Mouse (Mus musculus) heart, embryonic 14.5 days (tissue): ENCODE results near the gene Adgra1. TPM values are rescaled to one million over a fixed set of nuclear protein-coding genes. Genes with fewer than 3 reads are reported as not detected.

Source experiments
- ATAC-seq: fragments of 200-750 bp; cut with Nextera tagmentation; 2 replicates; pipeline ENCODE4 v1.8.0; 2017; ENCODE audit warnings: low read depth, moderate TSS enrichment; ENCODE audit not compliant: insufficient number of reproducible peaks, insufficient read depth, low FRiP score
- H3K27ac ChIP-seq, 2 experiments: fragments of 200-500 bp in 1 of 2; fragments of 300-500 bp in 1 of 2; sonication (generic) in 1 of 2; replicated peaks in 1 of 2; 2 replicates each; pipeline ENCODE4 v1.5.1; 2012 to 2014; ENCODE audit warnings: low read depth in 2 of 2, low read length in 2 of 2, control low read depth in 1 of 2, mild to moderate bottlenecking in 1 of 2, mixed read lengths in 1 of 2; ENCODE audit not compliant: control insufficient read depth in 1 of 2, insufficient read depth in 1 of 2
- H3K27me3 ChIP-seq: fragments of 300-500 bp; sonication (generic); 2 replicates; pipeline ENCODE4 v1.6.1; 2014; ENCODE audit warnings: mild to moderate bottlenecking, low read length, control low read depth; ENCODE audit not compliant: control insufficient read depth, insufficient read depth
- H3K36me3 ChIP-seq: fragments of 300-500 bp; sonication (generic); 2 replicates; pipeline ENCODE4 v1.6.1; 2014; ENCODE audit warnings: mild to moderate bottlenecking, control low read depth, low read length, mixed read lengths; ENCODE audit not compliant: control insufficient read depth, insufficient read depth
- H3K4me1 ChIP-seq, 2 experiments: fragments of 200-500 bp in 1 of 2; fragments of 300-500 bp in 1 of 2; sonication (generic) in 1 of 2; 2 replicates each; pipeline ENCODE4 v1.6.1; 2012 to 2014; ENCODE audit warnings: low read length in 2 of 2, control low read depth in 1 of 2, mixed read lengths in 1 of 2; ENCODE audit not compliant: control insufficient read depth in 2 of 2, insufficient read depth in 2 of 2
- H3K4me2 ChIP-seq: fragments of 300-500 bp; sonication (generic); 2 replicates; pipeline ENCODE4 v1.6.1; 2014; ENCODE audit warnings: mild to moderate bottlenecking, low read length
- H3K4me3 ChIP-seq, 2 experiments: fragments of 200-500 bp in 1 of 2; fragments of 300-500 bp in 1 of 2; sonication (generic) in 1 of 2; 2 replicates each; pipeline ENCODE4 v1.5.1; 2012 to 2014; ENCODE audit warnings: low read length in 2 of 2, mild to moderate bottlenecking in 2 of 2, control low read depth in 1 of 2, low read depth in 1 of 2, moderate library complexity in 1 of 2; ENCODE audit not compliant: control insufficient read depth in 1 of 2, insufficient read depth in 1 of 2
- H3K9ac ChIP-seq: fragments of 300-500 bp; sonication (generic); 2 replicates; pipeline ENCODE4 v1.6.1; 2014; ENCODE audit warnings: mild to moderate bottlenecking, low read length
- H3K9me3 ChIP-seq: fragments of 300-500 bp; sonication (generic); 2 replicates; pipeline ENCODE4 v1.6.1; 2016; ENCODE audit warnings: low read length, control low read depth; ENCODE audit not compliant: control insufficient read depth
- WGBS: fragments of 180-500 bp; shearing (Covaris S2); extraction: QIAGEN DNeasy Blood & Tissue Kit; methylation state at CpG from one replicate; pipeline ENCODE4 v1.1.7; 2014; 5-methylcytosine and 5-hydroxymethylcytosine counted together
- polyA plus RNA-seq: library from polyadenylated mRNA; unstranded; fragments of >200 nt; fragmentation: Nextera tagmentation; extraction: Ambion mirVana; gene quantifications from 2 replicates; pipeline ENCODE4 v1.2.1, GENCODE M21; 2014

Adgra1 gene
- polyA plus RNA-seq, 1 experiment from 2014 or later: 0.19 TPM

DNA sequence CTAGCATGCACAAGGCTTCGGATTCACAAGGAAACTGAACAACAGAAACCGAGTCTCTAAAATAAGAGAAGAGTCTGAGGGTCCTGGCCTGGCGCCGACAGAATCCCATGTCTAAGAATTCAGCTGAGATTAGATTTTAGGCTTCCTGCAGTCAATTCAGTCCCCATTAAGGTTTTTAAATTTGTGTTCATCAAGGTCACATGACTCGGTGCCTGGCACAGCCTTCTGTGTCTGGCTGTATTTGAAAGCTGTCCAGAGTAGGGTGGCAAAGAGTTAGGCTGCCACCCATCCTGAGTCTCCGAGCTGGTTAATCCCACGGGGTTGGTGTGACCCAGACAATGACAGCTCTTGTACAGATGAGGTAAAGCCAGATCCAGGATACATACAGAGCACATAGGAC, 62.8 kb downstream of the Adgra1 start:
- Histone ChIP-seq H3K9me3 (no peaks in the 10 kb centered on the region), H3K27ac (no peak overlapping the region), H3K4me1 (peaks cover 2 to 12% of the 10 kb centered on the region in 2 experiments; a peak in 3 of 4 replicates), H3K9ac (no peak overlapping the region), H3K27me3 (peaks cover 52% of the 10 kb centered on the region), H3K4me3 (no peak overlapping the region), H3K4me2 (no peak overlapping the region), H3K36me3 (no peaks in the 10 kb centered on the region)
- 72% methylated on average over 7 of the region's 7 CpGs for WGBS
- no peak for ATAC-seq

DNA sequence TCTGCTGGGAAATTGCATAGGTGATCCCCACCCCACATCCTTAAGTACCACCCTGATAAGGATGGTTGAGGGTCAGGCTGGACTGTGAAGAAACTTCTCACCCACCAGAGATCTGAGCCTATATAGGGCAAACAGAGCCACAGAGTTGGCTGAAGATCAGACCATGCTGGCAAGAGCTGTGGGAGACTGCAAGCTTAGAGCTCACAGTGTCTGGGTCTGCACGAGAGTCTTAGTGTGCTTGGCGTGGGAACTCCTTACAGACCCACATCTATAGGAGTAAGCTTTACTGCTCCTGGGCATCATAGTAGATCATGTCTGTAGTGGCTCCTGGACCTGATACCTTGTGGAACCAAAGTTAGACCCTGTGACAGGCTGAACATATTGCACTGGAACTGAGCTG, 64.6 kb downstream of the Adgra1 start:
- H3K4me2 ChIP-seq: no peak overlapping the region
- H3K9me3 ChIP-seq: no peaks in the 10 kb centered on the region
- peaks cover 48% of the 10 kb centered on the region for H3K27me3 ChIP-seq
- H3K4me1 ChIP-seq: peaks cover 2 to 5% of the 10 kb centered on the region in 2 experiments; a peak in 1 of 4 replicates
- no peak overlapping the region for H3K27ac ChIP-seq
- no peaks in the 10 kb centered on the region for H3K36me3 ChIP-seq
- no peak overlapping the region for H3K4me3 ChIP-seq
- WGBS: 65% methylated on average over 2 of the region's 2 CpGs
- no peak overlapping the region for H3K9ac ChIP-seq
- no peak for ATAC-seq

DNA sequence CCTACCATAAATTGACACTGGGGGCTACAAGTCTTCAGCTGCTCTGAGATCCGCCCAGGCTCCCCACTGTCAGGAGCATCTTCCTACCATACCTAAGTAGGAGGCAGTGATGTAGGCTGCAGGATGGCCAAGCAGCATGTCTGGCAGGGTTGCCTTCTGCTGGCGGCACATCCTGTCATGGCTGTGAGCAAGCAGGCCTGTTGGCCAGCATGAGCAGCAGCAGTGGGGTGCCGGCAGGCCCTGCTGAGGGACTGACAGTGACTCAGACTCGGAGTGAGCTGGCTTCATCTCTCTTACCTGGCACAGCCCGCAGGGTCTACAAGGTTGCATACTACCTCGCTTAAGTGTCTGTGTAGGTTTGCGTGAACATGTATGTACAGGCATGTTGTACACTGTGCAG, 65.5 kb downstream of the Adgra1 start:
- Histone ChIP-seq H3K4me1 (peaks cover 2 to 5% of the 10 kb centered on the region in 2 experiments; a peak in 1 of 4 replicates), H3K36me3 (no peaks in the 10 kb centered on the region), H3K9me3 (no peaks in the 10 kb centered on the region), H3K27ac (no peak overlapping the region), H3K9ac (no peak overlapping the region), H3K4me3 (no peak overlapping the region), H3K27me3 (peaks cover 47% of the 10 kb centered on the region), H3K4me2 (no peak overlapping the region)
- ATAC-seq: no peak
- 72% methylated on average over 7 of the region's 7 CpGs for WGBS

DNA sequence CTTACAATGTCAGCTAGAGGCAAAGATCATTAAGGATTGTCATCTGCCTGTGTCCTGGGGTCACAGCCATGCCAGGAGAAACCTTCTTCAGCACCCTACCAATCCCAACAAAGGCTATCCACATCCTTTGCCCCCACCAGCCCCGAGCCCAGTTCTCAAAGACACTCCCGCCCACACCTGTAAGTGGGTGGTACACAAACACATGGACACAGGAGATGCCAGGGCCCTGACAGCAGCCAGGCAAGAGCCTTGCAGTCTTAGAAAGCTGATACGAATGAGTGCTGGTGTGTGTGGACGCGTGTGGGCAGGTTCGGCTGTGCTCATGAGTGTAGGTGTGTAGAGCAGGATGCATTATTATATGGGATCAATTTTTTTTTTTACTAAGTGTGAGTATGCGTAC, 66.5 kb downstream of the Adgra1 start:
- Histone ChIP-seq H3K9ac (no peak overlapping the region), H3K27me3 (peaks cover 46% of the 10 kb centered on the region), H3K27ac (no peak overlapping the region), H3K4me2 (no peak overlapping the region), H3K9me3 (no peaks in the 10 kb centered on the region), H3K36me3 (no peaks in the 10 kb centered on the region), H3K4me3 (no peak overlapping the region), H3K4me1 (no peaks in the 10 kb centered on the region)
- ATAC-seq: no peak
- WGBS: 91% methylated on average over 7 of the region's 7 CpGs

DNA sequence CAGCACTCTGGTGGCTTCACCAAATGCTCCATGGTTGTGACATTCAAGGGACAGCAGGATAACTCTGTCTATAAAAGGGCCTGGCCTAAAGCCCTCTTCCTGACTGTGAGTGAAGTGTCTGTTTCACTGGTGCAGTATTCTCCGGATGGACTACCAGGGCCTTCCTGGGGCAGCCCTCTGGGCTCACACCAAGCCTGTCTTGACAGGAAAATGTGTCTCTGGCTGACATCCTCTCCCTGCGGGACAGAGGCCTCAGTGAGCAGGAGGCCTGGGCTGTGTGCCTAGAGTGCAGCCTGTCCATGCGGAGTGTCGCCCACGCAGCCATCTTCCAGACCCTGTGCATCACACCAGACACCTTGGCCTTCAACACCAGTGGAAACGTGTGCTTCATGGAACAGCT, 66.9 kb downstream of the Adgra1 start:
- ATAC-seq: no peak
- Histone ChIP-seq H3K4me3 (no peak overlapping the region), H3K4me1 (no peaks in the 10 kb centered on the region), H3K9me3 (no peaks in the 10 kb centered on the region), H3K27me3 (peaks cover 43% of the 10 kb centered on the region), H3K4me2 (no peak overlapping the region), H3K9ac (no peak overlapping the region), H3K36me3 (no peaks in the 10 kb centered on the region), H3K27ac (no peak overlapping the region)
- WGBS: 77% methylated on average over 6 of the region's 6 CpGs

DNA sequence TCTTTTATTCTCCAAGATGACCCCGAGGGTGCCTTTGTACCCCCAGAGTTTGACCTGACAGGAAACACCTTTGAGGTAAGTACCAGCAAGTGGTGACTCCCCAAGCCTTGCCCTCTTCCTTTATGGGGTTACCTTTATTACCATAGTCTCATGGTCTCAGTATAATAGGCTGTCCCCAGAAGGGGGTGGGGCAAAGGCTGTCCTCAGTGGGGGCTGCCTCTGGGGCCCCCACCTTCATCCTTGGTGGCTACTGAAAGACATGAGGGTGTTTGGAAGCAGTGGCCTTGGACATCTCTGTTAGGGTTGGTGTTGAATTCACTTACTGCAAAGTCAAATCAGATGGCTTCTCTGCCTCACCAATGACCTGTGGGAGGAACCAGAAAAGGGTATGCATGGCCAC, 68.0 kb downstream of the Adgra1 start:
- 38% methylated on average over 1 of the region's 1 CpGs for WGBS
- ATAC-seq: no peak

DNA sequence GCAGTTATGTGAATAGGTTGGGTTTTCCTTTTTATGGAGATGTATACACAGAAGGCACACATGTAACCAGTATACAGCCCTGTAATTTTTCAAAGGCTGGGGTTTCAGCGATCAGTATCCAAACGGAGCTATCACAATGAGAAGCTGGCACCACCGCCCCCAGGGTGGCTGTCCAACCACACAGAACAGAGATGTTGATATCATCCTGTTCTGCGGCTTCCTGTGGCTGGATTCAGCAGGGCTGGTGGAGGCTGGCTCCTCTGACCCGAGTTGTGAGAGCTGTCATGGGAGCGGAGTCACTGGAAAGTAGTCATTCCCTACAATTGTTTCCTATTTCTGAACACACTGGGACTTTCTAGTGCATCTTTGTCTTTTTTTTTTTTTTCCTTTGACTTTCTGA, 71.3 kb downstream of the Adgra1 start:
- 20% methylated on average over 6 of the region's 6 CpGs for WGBS
- Histone ChIP-seq H3K4me1 (no peaks in the 10 kb centered on the region; a peak in 1 of 4 replicates), H3K9ac (no peak overlapping the region), H3K4me2 (0 out of 2 replicates have a peak overlapping the region, but pooled peaks have one; percentile 7), H3K27ac (no peak overlapping the region), H3K4me3 (no peak overlapping the region), H3K9me3 (no peaks in the 10 kb centered on the region), H3K27me3 (peaks cover 28% of the 10 kb centered on the region), H3K36me3 (no peaks in the 10 kb centered on the region)
- no peak for ATAC-seq

More for the DNA sequence above, 68.0 kb downstream of the Adgra1 start:
- Histone ChIP-seq H3K4me2 (no peak overlapping the region), H3K9ac (no peak overlapping the region), H3K9me3 (no peaks in the 10 kb centered on the region), H3K4me3 (no peak overlapping the region), H3K36me3 (no peaks in the 10 kb centered on the region), H3K4me1 (no peaks in the 10 kb centered on the region), H3K27me3 (peaks cover 32% of the 10 kb centered on the region), H3K27ac (no peak overlapping the region)

DNA sequence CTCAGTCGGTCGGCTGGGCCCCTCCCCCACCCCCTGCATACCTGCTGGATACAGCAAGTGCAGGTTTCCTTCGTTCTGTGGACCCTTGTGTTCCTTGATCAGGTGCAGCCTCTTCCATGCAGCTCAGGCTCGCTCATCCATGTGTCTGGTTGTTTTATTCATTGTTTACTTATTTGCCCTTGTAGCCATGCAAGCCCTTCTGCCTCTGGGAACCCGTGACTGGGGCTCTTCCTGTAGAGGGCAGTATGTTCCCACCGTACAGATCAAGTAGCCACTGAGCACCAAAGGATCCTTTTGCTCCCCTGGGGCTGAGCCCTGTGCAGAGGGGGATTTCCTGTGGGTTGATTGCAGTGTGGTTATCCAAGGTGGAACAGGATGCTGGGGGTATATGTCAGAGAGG, 71.7 kb downstream of the Adgra1 start:
- Histone ChIP-seq H3K9ac (no peak overlapping the region), H3K36me3 (no peaks in the 10 kb centered on the region), H3K4me2 (0 out of 2 replicates have a peak overlapping the region, but pooled peaks have one; percentile 7), H3K4me1 (no peaks in the 10 kb centered on the region; a peak in 1 of 4 replicates), H3K4me3 (no peak overlapping the region), H3K27ac (no peak overlapping the region), H3K9me3 (no peaks in the 10 kb centered on the region), H3K27me3 (peaks cover 28% of the 10 kb centered on the region)
- WGBS: 6% methylated on average over 6 of the region's 6 CpGs
- ATAC-seq: no peak
